Mouse (Mus musculus) lung, postnatal 10 days (tissue): Measurements from ENCODE around the gene Cdhr3.
"Not testable (repeated sequence)": the region's sequence is repeated elsewhere in the genome, so short reads cannot be mapped to it uniquely, and the experiment has no call there.

Experiments used
- DNase-seq: peaks from one replicate; pipeline ENCODE4 v3.0.0; 2021

The Cdhr3 gene

GRCm38 (mm10) chr12:33000402-33000801, 92.3 kb downstream of the Cdhr3 start:
- no peak for DNase-seq

- not testable (repeated sequence) for DNase-seq
Observed at GRCm38 (mm10) chr12:32999778-33000177, 92.9 kb downstream of the Cdhr3 start.

GRCm38 (mm10) chr12:32998766-32999165, 93.9 kb downstream of the Cdhr3 start:
- no peak for DNase-seq

- peak; percentile 70 for DNase-seq
Observed at GRCm38 (mm10) chr12:32995081-32995834, 97.4 kb downstream of the Cdhr3 start.

- no peak for DNase-seq
Observed at GRCm38 (mm10) chr12:32994081-32994480, 98.6 kb downstream of the Cdhr3 start.

- DNase-seq, result no peak
Observed at GRCm38 (mm10) chr12:32989731-32990130, 102.9 kb downstream of the Cdhr3 start.

GRCm38 (mm10) chr12:32986284-32986683, 106.4 kb downstream of the Cdhr3 start:
- no peak for DNase-seq
